Mouse (Mus musculus) CD4-positive helper T cell, adult 2 months (primary cell): ENCODE measurements around the gene Kif21b.

Source experiments
- DNase-seq: peaks from one replicate; pipeline ENCODE4 v3.0.0-alpha.2; 2012; ENCODE audit warnings: low read depth, missing footprints, low spot score

Gene Kif21b

GRCm38 (mm10) chr1:136128944-136129589 is 2.1 kb upstream of the Kif21b start:
- DNase-seq, result no peak

- no peak for DNase-seq
Observed at GRCm38 (mm10) chr1:136130107-136130506, 1.1 kb upstream of the Kif21b start.

- DNase-seq, result no peak
Observed at GRCm38 (mm10) chr1:136131603-136132291, 558 bp downstream of the Kif21b start.

- no peak for DNase-seq
Observed at GRCm38 (mm10) chr1:136132386-136133201, 1.4 kb downstream of the Kif21b start.

GRCm38 (mm10) chr1:136133570-136134240 is 2.5 kb downstream of the Kif21b start:
- DNase-seq, result no peak

- no peak for DNase-seq
Observed at GRCm38 (mm10) chr1:136134547-136134946, 3.4 kb downstream of the Kif21b start.

GRCm38 (mm10) chr1:136135046-136135445 is 3.9 kb downstream of the Kif21b start:
- DNase-seq, result peak; percentile 91

GRCm38 (mm10) chr1:136135777-136136444 is 4.7 kb downstream of the Kif21b start:
- DNase-seq, result peak; percentile 63

- DNase-seq, result no peak
Observed at GRCm38 (mm10) chr1:136136547-136136946, 5.4 kb downstream of the Kif21b start.

GRCm38 (mm10) chr1:136137071-136137531 is 5.9 kb downstream of the Kif21b start:
- peak; percentile 48 for DNase-seq

GRCm38 (mm10) chr1:136137575-136137974 is 6.4 kb downstream of the Kif21b start:
- peak; percentile 76 for DNase-seq

- peak; percentile 44 for DNase-seq
Observed at GRCm38 (mm10) chr1:136138191-136138830, 7.1 kb downstream of the Kif21b start.

- DNase-seq, result peak; percentile 93
Observed at GRCm38 (mm10) chr1:136139990-136140640, 8.9 kb downstream of the Kif21b start.

GRCm38 (mm10) chr1:136141176-136141950 is 10.2 kb downstream of the Kif21b start:
- DNase-seq, result no peak

GRCm38 (mm10) chr1:136142336-136142735 is 11.1 kb downstream of the Kif21b start:
- DNase-seq, result no peak

GRCm38 (mm10) chr1:136143514-136143913 is 12.3 kb downstream of the Kif21b start:
- DNase-seq, result no peak

GRCm38 (mm10) chr1:136149702-136150101 is 18.5 kb downstream of the Kif21b start:
- DNase-seq, result no peak

GRCm38 (mm10) chr1:136151371-136151770 is 20.2 kb downstream of the Kif21b start:
- no peak for DNase-seq

- no peak for DNase-seq
Observed at GRCm38 (mm10) chr1:136156304-136156703, 25.1 kb downstream of the Kif21b start.
